Mouse (Mus musculus) lung, postnatal 25 days (tissue): ENCODE data around the gene Itih5.

ENCODE experiments used
- DNase-seq: peaks from one replicate; pipeline ENCODE4 v3.0.0; 2022; ENCODE audit warnings: low spot score

The Itih5 gene

GRCm38 (mm10) chr2:10168016-10168415 is 14.6 kb downstream of the Itih5 start:
- no peak for DNase-seq

DNA sequence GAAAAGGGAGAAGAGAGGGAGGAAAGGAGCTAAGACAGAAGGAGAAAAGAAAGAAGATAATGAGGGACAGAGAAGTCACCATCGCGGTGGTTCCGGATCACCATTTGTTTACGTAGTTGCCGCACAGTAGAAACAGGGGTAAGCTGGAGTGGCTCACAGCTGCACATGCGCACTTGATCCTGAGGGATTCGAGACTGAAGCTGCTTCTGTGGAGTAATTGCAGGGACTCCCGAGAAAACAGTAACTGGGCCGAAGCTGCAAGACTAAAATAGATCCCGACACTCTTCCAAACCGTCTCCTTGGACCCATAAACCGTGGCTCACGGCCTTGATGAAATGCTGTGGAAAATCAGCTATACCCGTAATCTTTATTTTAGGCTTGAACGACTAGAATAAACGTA is 16.6 kb downstream of the Itih5 start:
- DNase-seq: no peak

- DNase-seq: peak; percentile 15
Observed at GRCm38 (mm10) chr2:10193553-10193952, 40.2 kb downstream of the Itih5 start.

- DNase-seq: no peak
Observed at GRCm38 (mm10) chr2:10195162-10195561, 41.8 kb downstream of the Itih5 start.

DNA sequence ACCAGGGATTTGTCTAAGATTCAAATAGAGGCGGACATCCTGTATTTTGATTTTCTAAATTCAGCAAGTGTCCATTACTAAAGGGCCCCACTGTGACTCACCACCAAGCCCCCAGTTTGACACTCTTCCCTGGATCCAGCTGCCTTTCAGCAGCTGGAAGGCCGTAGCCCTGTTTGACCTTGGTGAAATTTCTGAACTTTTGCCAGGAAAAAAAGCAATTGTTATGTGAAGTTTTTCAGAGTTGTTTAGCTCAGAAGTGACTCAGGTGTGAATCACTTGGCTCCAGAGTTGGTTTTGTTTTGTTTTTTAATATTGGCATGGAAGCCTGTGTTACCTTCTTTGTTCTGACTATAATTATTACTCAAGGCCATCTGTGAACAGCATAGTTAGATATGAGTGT is 46.0 kb downstream of the Itih5 start:
- no peak for DNase-seq

- no peak for DNase-seq
Observed at GRCm38 (mm10) chr2:10200736-10201285, 47.4 kb downstream of the Itih5 start.

DNA sequence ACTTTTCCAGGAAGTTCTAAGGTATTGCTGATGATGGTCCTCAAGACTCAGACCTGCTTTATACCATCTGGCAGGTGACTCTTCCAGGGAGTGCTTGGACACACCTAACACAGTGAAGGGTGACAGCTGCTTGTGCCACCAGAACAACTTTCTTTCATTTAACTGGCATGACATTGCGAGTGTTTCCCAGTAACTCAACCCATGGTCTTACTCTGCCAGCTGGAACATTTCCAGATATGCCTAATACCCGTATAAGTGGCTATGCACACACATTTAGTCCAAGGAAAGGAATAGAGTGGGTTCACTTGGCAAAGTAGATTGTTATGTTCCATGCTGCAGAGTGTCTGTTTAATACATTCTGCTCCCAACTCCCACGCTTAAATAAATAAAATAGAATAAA is 50.9 kb downstream of the Itih5 start:
- DNase-seq: no peak

DNA sequence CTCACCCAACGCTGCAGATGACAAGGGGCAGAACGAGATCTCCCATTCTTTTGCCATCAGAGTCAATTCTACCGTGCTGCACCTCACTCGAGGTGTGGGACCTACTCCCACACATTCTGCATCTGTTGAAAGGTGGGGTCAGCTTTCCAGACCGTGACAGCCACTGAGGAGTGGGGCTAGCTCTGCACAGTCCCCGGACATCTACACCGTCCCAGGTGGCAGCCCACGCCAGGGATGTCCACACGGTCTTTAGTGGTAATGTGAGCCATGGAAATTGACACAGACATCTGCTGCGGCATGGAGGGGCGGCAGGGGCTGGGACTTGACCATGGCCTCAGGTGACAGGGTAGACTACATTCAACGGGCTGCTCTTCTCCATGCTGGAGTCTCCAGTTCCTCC is 60.1 kb downstream of the Itih5 start:
- DNase-seq: no peak

DNA sequence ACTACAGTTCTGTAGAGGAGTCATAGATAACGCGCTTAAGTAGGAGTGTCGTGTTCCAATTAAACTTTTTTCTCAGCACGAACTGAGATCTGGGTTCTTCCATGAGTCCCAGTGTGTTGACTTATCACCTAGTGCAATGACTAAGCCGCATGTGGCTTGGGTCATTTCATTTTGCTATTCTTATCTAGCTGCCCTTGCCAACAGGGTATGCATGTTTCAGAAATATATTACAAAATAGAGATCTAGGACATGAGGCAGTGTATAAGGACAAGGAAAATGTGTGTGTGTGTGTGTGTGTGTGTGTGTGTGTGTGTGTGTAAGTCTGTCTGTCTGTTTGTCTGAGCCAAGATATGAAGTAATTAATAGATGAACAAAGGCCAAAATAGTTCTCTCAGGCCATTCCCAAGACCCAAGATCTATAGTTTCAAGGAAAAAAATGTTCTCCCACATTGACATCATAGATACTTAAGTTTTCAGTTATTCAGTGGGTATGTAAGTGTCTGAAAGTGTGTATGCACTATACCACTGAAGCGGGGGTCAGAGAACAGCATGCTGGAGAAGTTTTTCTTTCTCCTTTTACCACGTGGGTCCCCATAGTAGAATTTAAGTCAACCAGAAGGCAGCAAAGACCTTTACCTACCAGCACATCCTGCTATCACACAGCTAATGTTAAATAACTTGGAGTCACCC is 62.6 kb downstream of the Itih5 start:
- DNase-seq: no peak

GRCm38 (mm10) chr2:10216566-10217247 is 63.3 kb downstream of the Itih5 start:
- peak; percentile 34 for DNase-seq

GRCm38 (mm10) chr2:10221862-10222261 is 68.5 kb downstream of the Itih5 start:
- DNase-seq: no peak

GRCm38 (mm10) chr2:10226907-10227306 is 73.5 kb downstream of the Itih5 start:
- DNase-seq: no peak

DNA sequence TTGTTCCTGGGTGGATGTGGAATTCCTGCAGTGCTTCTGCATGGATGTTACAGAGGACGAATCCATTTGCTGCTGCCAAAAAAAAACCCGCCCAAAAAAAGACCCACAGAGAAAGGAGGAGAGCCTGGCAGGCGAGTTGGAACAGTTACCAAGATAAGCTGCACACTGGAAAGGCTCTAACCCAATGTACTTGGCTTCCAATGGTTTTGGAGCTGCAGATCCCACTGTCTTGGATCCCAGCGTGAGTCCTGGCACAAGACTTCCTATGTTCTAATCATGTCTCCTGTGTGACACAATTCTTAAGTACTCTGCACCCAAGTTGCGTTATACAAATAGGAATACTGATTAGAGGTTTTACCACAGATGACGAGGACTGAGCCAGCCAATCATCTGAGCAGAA is 78.6 kb downstream of the Itih5 start:
- DNase-seq: no peak

DNA sequence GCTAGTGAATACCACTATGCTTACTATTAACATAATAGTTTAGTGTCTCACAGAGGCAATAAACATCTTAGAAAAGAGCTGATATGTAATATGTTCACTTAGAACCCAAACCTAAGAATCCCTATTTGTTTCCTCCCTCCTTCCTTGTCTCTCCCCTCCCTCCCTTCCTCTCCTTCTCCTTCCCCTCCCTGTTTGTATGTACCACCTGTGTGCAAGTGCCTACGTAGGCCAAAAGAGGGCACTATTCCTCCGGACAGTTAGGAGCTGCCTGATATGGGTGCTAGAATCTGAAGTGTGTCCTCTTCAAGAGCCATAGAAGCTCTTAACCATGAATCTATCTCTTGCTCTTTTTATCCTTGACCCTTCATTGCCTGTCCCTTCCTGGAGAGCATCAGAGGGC is 83.2 kb downstream of the Itih5 start:
- DNase-seq: no peak

DNA sequence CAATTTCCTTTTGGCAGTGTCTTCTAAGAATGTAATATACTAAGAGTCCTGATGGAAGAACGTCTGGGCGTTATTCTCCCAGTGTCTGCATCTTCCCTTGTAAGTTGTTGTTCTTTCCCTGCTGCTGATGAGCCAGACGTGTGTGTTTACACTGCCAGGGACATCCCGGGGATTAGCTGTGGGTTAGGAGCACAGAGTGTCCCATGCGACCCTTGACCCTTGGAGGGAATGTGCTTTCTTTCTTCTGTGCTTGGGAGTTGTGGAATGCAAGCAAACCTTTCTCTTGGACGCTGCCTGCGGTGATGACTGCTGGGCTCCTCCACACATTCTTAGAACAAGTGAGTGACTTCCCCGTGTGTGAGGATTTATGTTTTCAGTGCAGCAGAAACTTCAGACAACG is 89.6 kb downstream of the Itih5 start:
- no peak for DNase-seq

- no peak for DNase-seq
Observed at GRCm38 (mm10) chr2:10250441-10250840, 97.1 kb downstream of the Itih5 start.

DNA sequence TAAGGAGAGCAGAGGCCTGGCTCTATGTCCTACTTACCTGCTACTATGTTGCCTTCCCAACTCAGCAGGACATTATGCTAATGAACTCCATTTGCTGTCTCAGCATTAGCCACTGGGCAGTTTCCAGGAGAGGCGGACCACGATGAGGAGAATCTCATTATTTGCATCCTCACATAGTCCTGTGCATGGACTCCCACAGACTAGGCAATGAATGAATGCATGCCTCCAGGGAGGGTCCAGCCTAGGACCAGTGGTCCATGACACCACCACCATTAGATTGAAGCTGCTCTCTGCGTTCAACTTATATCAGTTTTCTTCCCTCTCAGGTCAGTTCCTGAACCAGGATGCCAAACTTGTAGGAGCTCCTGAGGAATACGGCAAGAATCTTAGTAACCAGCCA is 97.6 kb downstream of the Itih5 start:
- DNase-seq: no peak

DNA sequence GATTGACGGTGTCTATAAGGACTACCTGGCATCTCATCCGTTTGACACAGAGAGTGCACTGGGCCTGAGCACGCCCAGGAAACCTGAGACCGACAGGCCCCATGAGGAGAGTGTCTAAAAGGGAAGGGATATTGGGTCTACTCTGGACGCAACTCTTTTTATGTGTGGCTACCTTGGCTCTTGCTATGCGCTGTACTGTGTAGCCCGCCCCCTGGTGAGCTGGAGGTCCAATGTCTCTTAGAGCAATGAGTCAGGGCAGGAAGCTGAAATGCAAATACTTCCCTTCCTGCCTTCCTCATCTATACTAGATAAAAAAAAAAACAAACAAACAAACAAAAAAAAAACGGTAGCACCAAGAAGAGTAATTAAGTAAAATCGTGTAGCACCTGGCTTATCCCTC is 98.1 kb downstream of the Itih5 start:
- no peak for DNase-seq

GRCm38 (mm10) chr2:10252016-10252415 is 98.6 kb downstream of the Itih5 start:
- no peak for DNase-seq

DNA sequence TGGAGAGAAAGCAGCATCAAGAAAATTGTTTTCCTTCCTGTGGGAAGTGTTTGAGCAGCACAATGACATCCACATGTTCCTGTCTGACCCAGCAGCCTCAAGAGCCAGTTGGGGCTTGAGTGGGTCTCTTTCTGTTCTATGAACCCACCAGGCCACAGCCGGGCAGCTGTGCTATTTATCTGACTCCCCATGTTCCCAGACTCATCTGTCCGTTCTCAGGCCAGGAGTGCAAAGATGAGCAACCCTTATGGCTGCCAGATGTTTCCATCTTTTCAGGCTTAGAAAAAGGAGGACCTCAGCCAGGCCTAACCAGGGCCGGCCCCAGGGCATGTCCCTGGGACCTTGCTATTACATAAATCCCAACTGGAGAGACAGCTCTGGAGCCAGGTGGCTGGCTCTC is 100.0 kb downstream of the Itih5 start:
- no peak for DNase-seq

GRCm38 (mm10) chr2:10256949-10257348 is 103.6 kb downstream of the Itih5 start:
- no peak for DNase-seq

- no peak for DNase-seq
Observed at GRCm38 (mm10) chr2:10258312-10258711, 104.9 kb downstream of the Itih5 start.

DNA sequence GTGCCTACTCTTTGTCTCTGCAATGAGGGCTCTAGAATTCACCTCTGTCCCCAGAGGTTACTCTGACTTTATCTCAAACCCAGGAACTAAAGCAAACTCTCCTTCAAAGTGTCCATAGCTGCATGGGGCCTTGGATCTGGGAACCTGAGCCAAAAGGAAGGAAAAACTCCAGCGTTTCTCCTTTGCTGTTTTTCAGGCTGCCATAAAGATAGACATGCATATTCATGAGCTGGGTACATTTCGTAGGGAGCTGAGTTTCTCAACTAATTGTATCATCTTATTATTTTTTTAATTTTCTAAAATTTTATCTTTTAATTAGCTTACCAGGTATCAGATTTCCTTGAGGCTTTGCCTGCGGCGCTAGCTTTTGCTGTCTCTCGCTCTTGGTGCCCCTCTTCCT is 106.7 kb downstream of the Itih5 start:
- no peak for DNase-seq

DNA sequence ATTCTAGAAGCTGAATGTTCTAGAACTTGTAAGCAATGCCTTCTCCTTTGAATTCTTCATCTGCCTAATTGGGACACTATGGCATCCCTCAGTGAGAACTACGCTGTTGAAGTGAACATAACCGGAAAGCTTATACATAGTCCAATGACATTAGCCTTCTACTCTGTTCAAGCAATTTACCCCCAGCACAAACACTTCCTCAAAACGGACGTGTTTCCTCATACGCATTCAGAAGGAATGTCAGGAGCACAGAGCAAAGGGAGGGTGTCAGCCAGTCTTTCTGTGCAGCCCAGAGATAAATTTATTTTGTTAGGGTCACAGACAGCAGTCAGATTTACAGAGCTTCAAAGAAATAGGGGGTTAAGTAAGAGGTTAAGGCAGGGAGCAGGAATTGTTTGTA is 108.0 kb downstream of the Itih5 start:
- no peak for DNase-seq
